Mouse (Mus musculus) heart, postnatal 0 days (tissue): ENCODE results near the gene Axin1.
"Not testable (repeated sequence)": the region's sequence is repeated elsewhere in the genome, so short reads cannot be mapped to it uniquely, and the experiment has no call there.

Experiments
- CTCF ChIP-seq: IDR thresholded peaks from 2 replicates; pipeline ENCODE4 v1.5.1; 2016; ENCODE audit warnings: antibody characterized with exemption, control low read depth, low read depth
- EP300 ChIP-seq: IDR thresholded peaks from 2 replicates; pipeline ENCODE4 v1.6.1; 2016; ENCODE audit warnings: antibody characterized with exemption, low read depth

DNA sequence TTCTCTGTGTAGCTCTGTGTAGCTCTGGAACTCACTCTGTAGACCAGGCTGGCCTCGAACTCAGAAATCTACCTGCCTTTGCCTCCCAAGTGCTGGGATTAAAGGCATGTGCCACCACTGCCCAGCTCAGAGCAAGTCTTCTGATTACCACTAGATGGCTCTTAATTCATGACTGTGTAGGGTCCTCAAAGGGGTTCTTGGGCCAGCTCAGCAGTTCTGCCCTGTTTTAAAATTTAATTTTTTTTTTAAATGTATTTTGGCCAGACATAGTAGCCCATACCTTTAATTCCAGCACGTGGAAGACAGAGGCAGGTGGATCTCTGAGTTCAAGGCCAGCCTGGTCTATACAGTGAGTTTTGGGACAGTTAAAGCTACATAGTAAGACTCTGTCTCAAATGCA lies 36.8 kb downstream of the Axin1 start:
- TF ChIP-seq EP300, result not testable (repeated sequence)
- TF ChIP-seq CTCF, result peak; percentile 8; the same call in 1 of the 2 replicates
